Mouse (Mus musculus): ENCODE measurements around the gene Opa1. TPM values are rescaled to one million over a fixed set of nuclear protein-coding genes. Genes with fewer than 3 reads are reported as not detected.

Opa1 gene
- polyA plus RNA-seq, 1 experiment, result 20.2 TPM

DNA sequence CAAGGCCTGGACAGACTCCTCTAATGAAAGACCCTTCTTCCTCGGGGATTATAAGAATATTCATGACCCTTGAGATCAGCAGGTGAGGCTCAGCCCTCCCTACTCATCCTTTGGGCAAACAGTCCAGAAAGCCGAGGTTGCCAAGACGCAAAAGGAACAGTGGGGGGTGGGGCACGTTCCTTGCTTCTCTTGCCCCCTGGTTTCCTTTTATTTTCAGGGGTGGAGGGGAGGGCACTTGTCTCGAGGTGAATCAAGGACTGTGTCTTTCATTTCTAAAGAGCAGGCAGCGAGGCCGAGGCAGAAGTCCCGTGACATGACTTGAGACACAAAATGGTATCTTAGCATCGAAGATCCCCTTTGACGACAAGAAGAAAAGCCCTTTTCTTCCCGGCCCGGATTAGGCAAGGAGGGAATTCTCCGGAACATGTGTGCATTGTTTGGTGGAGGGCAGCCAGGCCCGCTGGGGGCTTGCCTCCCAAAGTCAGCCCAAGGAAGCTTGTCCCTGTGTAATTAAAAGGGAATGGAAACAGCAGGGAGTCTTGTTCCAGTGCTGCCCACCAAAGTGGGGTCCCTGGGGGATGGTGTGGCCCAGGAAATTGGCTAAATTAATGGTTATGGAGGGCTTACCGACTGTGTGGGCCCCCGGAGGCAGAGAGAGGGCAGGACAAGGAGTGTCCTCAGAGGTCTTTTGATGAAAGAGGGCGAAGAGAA lies 88.0 kb downstream of the Opa1 start:
- Histone ChIP-seq H3K4me3 (no peak overlapping the region), H3K36me3 (ENCODE audit: control insufficient read depth, insufficient read depth) (no peaks in the 10 kb centered on the region), H3ac (ENCODE audit: control insufficient read depth, insufficient read length) (no peak overlapping the region), H3K4me2 (ENCODE audit: low read depth) (no peak overlapping the region), H3K79me2 (ENCODE audit: control insufficient read depth, insufficient read depth) (no peaks in the 10 kb centered on the region), H3K27me3 (ENCODE audit: control insufficient read depth, insufficient read depth, insufficient read length) (peaks cover 5% of the 10 kb centered on the region)
- TF ChIP-seq POLR2AphosphoS2 (IDR thresholded peaks at IDR 0.05; ENCODE audit: insufficient read length, low read depth), result no peak
- no peak for TF ChIP-seq USF1 (IDR thresholded peaks at IDR 0.05; ENCODE audit: low read depth)

DNA sequence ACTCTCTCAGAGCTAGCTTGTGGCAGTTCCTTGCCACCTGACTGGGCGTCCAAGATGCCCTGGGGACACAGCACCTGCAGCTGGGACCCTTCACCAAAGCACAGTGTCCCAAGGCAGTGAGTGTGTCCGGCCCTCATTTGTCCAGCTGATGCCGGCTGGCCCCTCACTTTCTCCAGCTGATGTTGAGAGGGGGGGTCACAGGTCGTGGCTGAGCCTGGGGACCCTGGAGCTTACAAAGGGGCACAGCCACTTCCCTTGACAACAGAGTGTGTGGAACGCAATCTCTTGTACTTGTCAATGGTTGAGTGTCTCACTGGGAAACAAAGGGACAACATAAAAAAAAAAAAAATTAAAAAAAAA lies 88.5 kb downstream of the Opa1 start:
- Histone ChIP-seq H3K4me3 (no peak overlapping the region), H3ac (ENCODE audit: control insufficient read depth, insufficient read length) (no peak overlapping the region), H3K36me3 (ENCODE audit: control insufficient read depth, insufficient read depth) (no peaks in the 10 kb centered on the region), H3K79me2 (ENCODE audit: control insufficient read depth, insufficient read depth) (no peaks in the 10 kb centered on the region), H3K4me2 (ENCODE audit: low read depth) (no peak overlapping the region), H3K27me3 (ENCODE audit: control insufficient read depth, insufficient read depth, insufficient read length) (peaks cover 5% of the 10 kb centered on the region)
- TF ChIP-seq E2F4 (IDR thresholded peaks at IDR 0.05; ENCODE audit: insufficient read depth) (no peak), POLR2AphosphoS2 (IDR thresholded peaks at IDR 0.05; ENCODE audit: insufficient read length, low read depth) (no peak), CEBPB (IDR thresholded peaks at IDR 0.05; ENCODE audit: insufficient read depth, poor library complexity, severe bottlenecking) (no peak), TCF3 (IDR thresholded peaks at IDR 0.05; ENCODE audit: insufficient read length, low read depth) (no peak), MYOG (IDR thresholded peaks at IDR 0.05; ENCODE audit: control insufficient read depth in 1 of 3, insufficient read depth in 1 of 3, insufficient read length in 2 of 3, low read depth in 2 of 3) (no peak), SRF (IDR thresholded peaks at IDR 0.05; ENCODE audit: control insufficient read depth, insufficient read length, low read depth) (no peak), POLR2A (IDR thresholded peaks at IDR 0.05; ENCODE audit: insufficient read length, low read depth) (no peak), MAX (IDR thresholded peaks at IDR 0.05; ENCODE audit: low read depth) (no peak), REST (IDR thresholded peaks at IDR 0.05; ENCODE audit: insufficient read depth, insufficient read length) (no peak), USF1 (IDR thresholded peaks at IDR 0.05; ENCODE audit: low read depth) (no peak), TCF12 (IDR thresholded peaks at IDR 0.05; ENCODE audit: insufficient read depth, poor library complexity, severe bottlenecking) (no peak), MYOD1 (IDR thresholded peaks at IDR 0.05; ENCODE audit: control insufficient read depth in 1 of 3, insufficient read length in 2 of 3, low read depth in 2 of 3) (no peak)

- Histone ChIP-seq H3K4me2 (ENCODE audit: low read depth) (no peak overlapping the region), H3ac (ENCODE audit: control insufficient read depth, insufficient read length) (no peak overlapping the region), H3K4me3 (no peak overlapping the region), H3K36me3 (ENCODE audit: control insufficient read depth, insufficient read depth) (no peaks in the 10 kb centered on the region), H3K79me2 (ENCODE audit: control insufficient read depth, insufficient read depth) (no peaks in the 10 kb centered on the region), H3K27me3 (ENCODE audit: control insufficient read depth, insufficient read depth, insufficient read length) (peaks cover 5% of the 10 kb centered on the region)
- no peak for TF ChIP-seq SRF (IDR thresholded peaks at IDR 0.05; ENCODE audit: control insufficient read depth, insufficient read length, low read depth)
- TF ChIP-seq POLR2AphosphoS2 (IDR thresholded peaks at IDR 0.05; ENCODE audit: insufficient read length, low read depth), result no peak
- TF ChIP-seq POLR2A (IDR thresholded peaks at IDR 0.05; ENCODE audit: insufficient read length, low read depth), result no peak
- no peak for TF ChIP-seq REST (IDR thresholded peaks at IDR 0.05; ENCODE audit: insufficient read depth, insufficient read length)
- TF ChIP-seq TCF12 (IDR thresholded peaks at IDR 0.05; ENCODE audit: insufficient read depth, poor library complexity, severe bottlenecking), result no peak
- TF ChIP-seq CEBPB (IDR thresholded peaks at IDR 0.05; ENCODE audit: insufficient read depth, poor library complexity, severe bottlenecking), result no peak
- TF ChIP-seq TCF3 (IDR thresholded peaks at IDR 0.05; ENCODE audit: insufficient read length, low read depth), result no peak
Measured at GRCm38 (mm10) chr16:29668451-29668850, 89.3 kb downstream of the Opa1 start.

DNA sequence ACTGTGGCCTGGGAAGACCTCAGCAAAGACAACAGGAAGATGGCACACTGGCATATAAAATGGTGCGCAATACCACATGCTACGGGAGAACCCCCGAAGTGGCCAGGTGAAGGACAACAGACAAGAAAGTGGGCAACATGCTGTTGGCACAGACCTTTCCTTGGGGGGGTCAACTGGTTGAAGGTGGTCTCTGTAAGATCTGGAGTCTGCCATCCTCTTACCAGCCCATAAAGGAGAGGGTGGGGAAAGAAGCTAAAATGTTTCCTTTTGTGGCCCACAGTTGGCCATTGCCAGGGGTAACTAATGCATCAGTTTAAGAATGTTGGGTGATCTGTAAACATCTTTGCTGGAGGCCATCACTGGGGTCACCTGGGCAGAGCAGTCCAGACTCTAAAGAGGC lies 91.7 kb downstream of the Opa1 start:
- Histone ChIP-seq H3K36me3 (ENCODE audit: control insufficient read depth, insufficient read depth) (no peaks in the 10 kb centered on the region), H3K4me3 (no peak overlapping the region), H3K27me3 (ENCODE audit: control insufficient read depth, insufficient read depth, insufficient read length) (no peaks in the 10 kb centered on the region), H3ac (ENCODE audit: control insufficient read depth, insufficient read length) (no peak overlapping the region), H3K79me2 (ENCODE audit: control insufficient read depth, insufficient read depth) (no peaks in the 10 kb centered on the region), H3K4me2 (ENCODE audit: low read depth) (no peak overlapping the region)
- no peak for TF ChIP-seq MYOD1 (IDR thresholded peaks at IDR 0.05; ENCODE audit: control insufficient read depth in 1 of 3, insufficient read length in 2 of 3, low read depth in 2 of 3)
- TF ChIP-seq REST (IDR thresholded peaks at IDR 0.05; ENCODE audit: insufficient read depth, insufficient read length), result no peak
- no peak for TF ChIP-seq TCF12 (IDR thresholded peaks at IDR 0.05; ENCODE audit: insufficient read depth, poor library complexity, severe bottlenecking)
- TF ChIP-seq TCF3 (IDR thresholded peaks at IDR 0.05; ENCODE audit: insufficient read length, low read depth), result no peak
- no peak for TF ChIP-seq USF1 (IDR thresholded peaks at IDR 0.05; ENCODE audit: low read depth)
- no peak for TF ChIP-seq MYOG (IDR thresholded peaks at IDR 0.05; ENCODE audit: control insufficient read depth in 1 of 3, insufficient read depth in 1 of 3, insufficient read length in 2 of 3, low read depth in 2 of 3)
- TF ChIP-seq E2F4 (IDR thresholded peaks at IDR 0.05; ENCODE audit: insufficient read depth), result no peak
- TF ChIP-seq SRF (IDR thresholded peaks at IDR 0.05; ENCODE audit: control insufficient read depth, insufficient read length, low read depth), result no peak
- TF ChIP-seq CEBPB (IDR thresholded peaks at IDR 0.05; ENCODE audit: insufficient read depth, poor library complexity, severe bottlenecking), result no peak
- TF ChIP-seq POLR2A (IDR thresholded peaks at IDR 0.05; ENCODE audit: insufficient read length, low read depth), result no peak
- no peak for TF ChIP-seq MAX (IDR thresholded peaks at IDR 0.05; ENCODE audit: low read depth)
- TF ChIP-seq POLR2AphosphoS2 (IDR thresholded peaks at IDR 0.05; ENCODE audit: insufficient read length, low read depth), result no peak

DNA sequence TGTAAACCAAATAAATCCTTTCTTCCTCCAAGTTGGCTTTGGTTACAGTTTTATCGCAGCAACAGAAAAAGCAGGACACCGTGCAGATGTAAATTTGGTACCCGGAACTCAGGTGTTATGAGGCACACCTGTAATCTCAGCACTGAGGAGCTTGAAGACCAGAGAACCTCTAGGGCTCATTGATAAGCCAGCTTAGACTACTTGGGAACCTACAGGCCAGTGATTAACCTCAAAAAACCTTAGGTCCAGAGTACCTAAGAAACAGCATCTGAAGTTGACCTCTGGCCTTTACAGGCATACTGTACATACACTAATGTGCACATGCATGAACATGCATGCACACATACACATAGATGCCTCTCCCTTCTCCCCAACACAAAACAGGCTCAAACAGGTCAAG lies 94.1 kb downstream of the Opa1 start:
- no peaks in the 10 kb centered on the region for H3K79me2 ChIP-seq (ENCODE audit: control insufficient read depth, insufficient read depth)
- no peak overlapping the region for H3K4me2 ChIP-seq (ENCODE audit: low read depth)
- H3K27me3 ChIP-seq (ENCODE audit: control insufficient read depth, insufficient read depth, insufficient read length), result no peaks in the 10 kb centered on the region
- TF ChIP-seq SRF (IDR thresholded peaks at IDR 0.05; ENCODE audit: control insufficient read depth, insufficient read length, low read depth) (no peak), REST (IDR thresholded peaks at IDR 0.05; ENCODE audit: insufficient read depth, insufficient read length) (no peak), MYOG (IDR thresholded peaks at IDR 0.05; ENCODE audit: control insufficient read depth in 1 of 3, insufficient read depth in 1 of 3, insufficient read length in 2 of 3, low read depth in 2 of 3) (no peak), E2F4 (IDR thresholded peaks at IDR 0.05; ENCODE audit: insufficient read depth) (no peak), MYOD1 (IDR thresholded peaks at IDR 0.05; ENCODE audit: control insufficient read depth in 1 of 3, insufficient read length in 2 of 3, low read depth in 2 of 3) (no peak), MAX (IDR thresholded peaks at IDR 0.05; ENCODE audit: low read depth) (no peak)
- H3K36me3 ChIP-seq (ENCODE audit: control insufficient read depth, insufficient read depth), result no peaks in the 10 kb centered on the region
- no peak overlapping the region for H3ac ChIP-seq (ENCODE audit: control insufficient read depth, insufficient read length)
- no peak overlapping the region for H3K4me3 ChIP-seq

Data from myocyte (in vitro differentiated cells).